Mouse (Mus musculus) embryo, embryonic 10 days (tissue): ENCODE results near the gene Hdgfl2.
"Not testable (repeated sequence)": the region's sequence is repeated elsewhere in the genome, so short reads cannot be mapped to it uniquely, and the experiment has no call there.

Source experiments
- DNase-seq: peaks from one replicate; pipeline ENCODE4 v3.0.0-alpha.2; 2015; ENCODE audit warnings: low spot score

Hdgfl2 gene

DNA sequence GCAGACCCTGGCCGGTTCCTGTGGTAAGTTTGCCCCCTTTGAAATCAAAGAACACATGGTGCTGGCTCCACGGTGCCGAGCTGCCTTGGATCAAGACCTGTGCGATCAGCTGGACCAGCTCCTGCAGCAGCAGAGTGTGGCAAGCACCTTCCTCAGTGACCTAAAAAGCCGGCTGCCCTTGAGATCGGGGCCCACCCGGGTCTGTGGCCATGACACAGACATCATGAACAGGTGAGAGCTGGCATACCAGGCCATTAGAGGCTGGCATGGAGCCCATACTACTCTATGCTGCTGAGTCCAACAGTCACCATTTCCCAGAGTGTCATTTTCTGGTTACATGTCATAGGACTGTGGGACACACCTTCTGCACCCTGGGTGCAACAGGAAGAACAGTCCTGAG is 17.4 kb upstream of the Hdgfl2 start:
- no peak for DNase-seq

GRCm38 (mm10) chr17:56065715-56066114 is 13.7 kb upstream of the Hdgfl2 start:
- DNase-seq: not testable (repeated sequence)

- DNase-seq: no peak
Measured at GRCm38 (mm10) chr17:56066451-56066850, 13.0 kb upstream of the Hdgfl2 start.

DNA sequence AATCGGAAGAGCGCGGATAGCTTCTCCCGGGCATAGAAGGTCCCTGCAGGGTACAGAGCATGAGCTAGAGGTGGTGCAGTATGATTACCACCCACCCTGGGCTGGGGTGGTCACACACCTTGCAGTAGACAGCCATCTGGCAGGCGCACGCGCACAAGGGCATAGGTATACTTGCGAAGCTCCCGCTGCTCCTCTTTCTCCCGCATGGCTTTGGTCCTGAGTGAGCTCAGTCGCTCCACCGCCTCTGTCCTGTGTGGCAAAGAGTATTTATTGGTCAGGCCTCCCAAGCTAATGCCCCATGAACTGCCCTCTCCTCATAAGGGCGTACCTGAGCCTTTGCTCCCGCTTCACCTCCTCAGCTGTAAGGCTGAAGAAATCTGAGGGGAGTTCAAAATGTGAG is 10.4 kb upstream of the Hdgfl2 start:
- DNase-seq: no peak

DNA sequence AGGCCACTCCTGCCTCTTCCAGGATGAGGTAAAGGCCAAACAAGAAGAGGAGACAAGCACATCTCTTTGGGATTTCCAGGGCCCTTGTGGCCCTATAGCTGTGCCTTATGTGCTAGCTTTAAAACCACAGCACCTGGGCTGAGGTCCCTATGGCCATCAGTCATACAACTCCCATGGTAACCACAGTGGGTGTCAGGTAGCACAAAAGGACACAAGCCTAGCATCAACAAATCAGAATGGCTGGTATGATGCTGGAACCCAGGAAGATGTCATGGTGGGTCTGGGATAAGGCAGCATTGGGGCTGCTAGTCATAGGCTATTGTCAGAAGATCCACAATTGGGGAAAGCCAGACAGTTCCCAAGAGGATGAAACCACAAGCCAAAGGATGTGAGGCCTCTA is 8.3 kb upstream of the Hdgfl2 start:
- DNase-seq: no peak

- DNase-seq: no peak
Measured at GRCm38 (mm10) chr17:56072243-56072642, 7.2 kb upstream of the Hdgfl2 start.

GRCm38 (mm10) chr17:56074097-56074826 is 5.2 kb upstream of the Hdgfl2 start:
- peak; percentile 93 for DNase-seq

DNA sequence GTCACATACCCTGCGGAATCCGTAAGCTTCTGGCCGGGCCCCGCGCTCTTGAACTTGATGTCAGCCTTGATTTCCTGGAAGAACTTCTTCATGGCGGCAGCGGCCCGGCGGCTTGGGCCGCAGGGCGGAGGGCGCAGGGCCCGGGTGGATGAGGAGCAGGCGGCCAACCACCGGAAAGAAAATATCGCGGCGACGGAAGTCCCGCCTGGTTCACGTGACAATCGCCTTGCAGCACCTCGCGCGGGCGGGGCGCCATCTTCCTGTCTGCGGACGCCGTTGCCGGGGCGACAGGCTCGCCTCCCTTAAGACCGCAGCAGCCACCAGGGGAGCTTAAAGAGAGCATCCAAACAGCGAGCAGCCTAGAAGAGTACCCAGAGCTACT is 4.6 kb upstream of the Hdgfl2 start, which contains the start of gene Ubxn6:
Ubxn6 (minus strand) TSS at position 202 of the 382 bp plus-strand sequence.
- peak; percentile 99 for DNase-seq

DNA sequence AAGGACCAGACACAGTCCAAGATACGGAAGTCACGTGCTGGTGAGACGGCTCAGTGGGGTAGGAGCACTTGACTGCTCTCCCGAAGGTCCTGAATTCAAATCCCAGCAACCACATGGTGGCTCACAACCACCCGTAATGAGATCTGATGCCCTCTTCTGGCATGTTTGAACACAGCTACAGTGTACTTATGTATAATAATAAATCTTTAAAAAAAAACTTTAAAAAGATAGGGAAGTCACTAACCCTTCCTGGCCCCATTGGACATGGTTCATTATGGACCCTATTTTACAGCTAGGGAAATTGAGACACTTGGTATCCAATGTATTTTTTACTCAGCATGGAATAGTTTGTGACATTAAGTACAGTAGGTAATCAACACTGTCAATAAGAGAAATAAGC is 1.9 kb upstream of the Hdgfl2 start:
- DNase-seq: no peak

DNA sequence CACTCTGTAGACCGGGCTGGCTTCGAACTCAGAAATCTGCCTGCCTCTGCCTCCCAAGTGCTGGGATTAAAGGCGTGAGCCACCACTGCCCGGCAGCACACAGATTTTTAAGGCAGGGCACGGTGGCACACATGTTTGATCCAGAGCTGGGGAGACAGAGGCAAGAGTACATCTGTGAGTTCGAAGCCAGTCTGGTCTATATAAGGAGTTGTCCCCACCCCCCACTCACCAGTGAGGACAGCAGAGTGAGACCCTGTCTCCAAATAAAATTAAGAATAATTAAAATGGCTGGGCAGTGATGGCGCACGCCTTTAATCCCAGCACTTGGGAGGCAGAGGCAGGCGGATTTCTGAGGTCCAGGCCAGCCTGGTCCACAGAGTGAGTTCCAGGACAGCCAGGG is 1.1 kb upstream of the Hdgfl2 start:
- not testable (repeated sequence) for DNase-seq

DNA sequence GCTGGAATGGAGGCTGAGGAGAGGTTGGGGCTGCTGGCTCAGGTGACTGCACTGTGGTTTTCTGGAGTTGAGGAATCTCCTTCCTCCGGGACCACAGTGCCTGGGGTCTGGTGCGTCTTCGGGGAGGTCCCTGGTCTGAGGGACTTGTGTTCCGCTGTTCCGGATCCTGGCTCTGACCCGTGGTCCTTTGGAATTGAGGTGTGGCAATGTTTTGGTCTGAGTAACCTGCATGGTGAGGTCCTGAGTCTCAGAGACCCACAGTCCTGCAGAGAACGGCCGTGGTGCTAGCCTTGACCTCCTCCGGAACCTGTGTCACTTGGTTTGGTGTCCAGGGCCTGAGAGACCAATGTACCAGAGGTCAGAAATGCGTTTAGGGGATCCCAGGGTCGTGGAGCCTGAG is 487 bp downstream of the Hdgfl2 start:
- DNase-seq: peak; percentile 23

DNA sequence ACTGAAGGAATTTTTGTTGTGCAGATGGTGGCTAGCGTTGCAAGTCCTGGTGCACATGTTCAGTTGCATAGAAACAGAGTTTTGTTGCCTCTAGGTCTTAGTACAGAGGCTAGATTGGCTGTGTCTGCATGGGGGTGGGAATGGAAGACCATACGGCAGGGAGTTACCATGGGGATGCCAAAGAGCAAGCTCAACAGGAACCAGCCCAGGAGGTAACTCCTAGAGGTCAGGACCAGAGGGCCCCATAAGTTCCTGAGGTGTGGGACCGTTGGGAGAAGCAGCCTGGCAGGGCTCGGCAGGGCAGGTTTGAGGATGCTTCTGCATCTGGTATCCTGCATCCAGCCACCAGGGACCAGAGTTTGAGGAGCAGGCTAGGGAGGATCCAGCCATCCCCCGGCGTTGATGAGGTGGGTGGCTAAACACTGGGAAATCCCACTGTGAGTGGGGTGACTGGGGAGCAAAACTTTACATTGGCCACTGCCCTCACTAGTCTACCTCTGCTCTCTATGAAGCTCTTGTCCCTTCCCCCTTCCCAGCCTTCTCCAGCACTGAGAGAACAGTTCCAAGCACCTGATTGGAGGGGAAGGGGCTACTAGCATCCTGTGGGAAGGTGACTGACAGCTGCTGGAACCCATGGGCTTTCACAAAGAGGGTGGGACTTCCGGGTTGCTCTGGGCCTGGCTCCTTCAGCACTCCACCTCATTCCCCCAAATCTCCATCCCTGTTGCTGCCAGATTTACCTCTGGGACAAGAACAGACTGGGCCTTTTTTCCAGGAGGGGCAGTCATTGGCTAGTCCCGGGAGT is 1.5 kb downstream of the Hdgfl2 start:
- peak; percentile 93 for DNase-seq

- no peak for DNase-seq
Measured at GRCm38 (mm10) chr17:56092312-56092711, 12.9 kb downstream of the Hdgfl2 start.

DNA sequence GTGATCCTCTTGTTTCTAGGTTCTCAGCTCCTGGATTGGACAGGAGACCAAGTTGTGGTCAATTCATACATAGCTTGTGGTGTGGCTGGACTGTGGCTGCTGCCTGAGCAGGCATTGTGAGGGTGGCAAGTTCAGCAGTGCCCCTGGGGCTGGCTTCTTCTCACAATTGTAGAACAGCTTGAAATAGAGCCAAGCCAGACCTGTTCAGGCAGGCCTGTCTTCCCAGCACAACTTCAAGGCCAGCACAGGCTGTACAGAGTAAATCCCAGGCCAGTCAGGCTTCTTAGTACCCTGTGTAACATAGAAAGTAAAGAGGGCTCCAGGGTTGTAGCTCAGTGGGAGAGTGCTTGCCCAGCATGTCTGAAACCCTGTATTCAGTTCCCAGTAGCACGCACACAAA is 13.4 kb downstream of the Hdgfl2 start:
- DNase-seq: no peak

DNA sequence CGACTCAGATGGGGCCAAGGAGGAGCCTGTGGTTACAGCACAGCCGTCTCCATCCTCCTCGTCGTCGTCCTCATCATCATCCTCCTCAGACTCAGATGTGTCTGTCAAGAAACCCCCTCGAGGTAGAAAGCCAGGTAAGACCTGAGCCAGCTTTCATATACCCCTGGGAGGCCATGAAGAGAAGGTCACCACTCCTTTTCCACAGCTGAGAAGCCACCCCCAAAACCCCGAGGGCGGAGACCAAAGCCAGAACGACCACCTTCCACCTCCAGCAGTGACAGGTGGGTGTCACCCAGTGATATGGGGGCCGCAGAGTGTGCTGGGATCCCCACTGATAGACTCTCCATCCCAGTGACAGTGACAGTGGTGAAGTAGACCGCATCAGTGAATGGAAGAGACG is 17.4 kb downstream of the Hdgfl2 start:
- DNase-seq: no peak

DNA sequence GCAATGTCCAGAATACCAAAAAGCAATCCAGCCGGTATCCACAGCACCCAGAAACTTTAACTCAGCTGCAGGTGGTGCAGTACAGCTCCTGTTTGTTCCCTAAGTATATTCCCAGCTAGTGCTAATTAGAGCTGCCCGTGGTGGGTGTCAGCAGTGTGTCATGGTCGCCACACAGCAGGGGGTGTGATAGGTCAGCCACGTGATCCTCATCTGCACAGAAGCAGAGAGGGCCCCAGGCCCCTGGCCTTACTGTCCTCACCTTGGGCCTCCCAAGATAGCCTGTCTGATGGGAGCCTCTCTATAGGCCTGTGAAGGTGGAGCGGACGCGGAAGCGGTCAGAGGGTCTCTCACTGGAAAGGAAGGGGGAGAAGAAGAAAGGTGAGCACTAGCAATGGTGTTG is 18.7 kb downstream of the Hdgfl2 start:
- DNase-seq: no peak

DNA sequence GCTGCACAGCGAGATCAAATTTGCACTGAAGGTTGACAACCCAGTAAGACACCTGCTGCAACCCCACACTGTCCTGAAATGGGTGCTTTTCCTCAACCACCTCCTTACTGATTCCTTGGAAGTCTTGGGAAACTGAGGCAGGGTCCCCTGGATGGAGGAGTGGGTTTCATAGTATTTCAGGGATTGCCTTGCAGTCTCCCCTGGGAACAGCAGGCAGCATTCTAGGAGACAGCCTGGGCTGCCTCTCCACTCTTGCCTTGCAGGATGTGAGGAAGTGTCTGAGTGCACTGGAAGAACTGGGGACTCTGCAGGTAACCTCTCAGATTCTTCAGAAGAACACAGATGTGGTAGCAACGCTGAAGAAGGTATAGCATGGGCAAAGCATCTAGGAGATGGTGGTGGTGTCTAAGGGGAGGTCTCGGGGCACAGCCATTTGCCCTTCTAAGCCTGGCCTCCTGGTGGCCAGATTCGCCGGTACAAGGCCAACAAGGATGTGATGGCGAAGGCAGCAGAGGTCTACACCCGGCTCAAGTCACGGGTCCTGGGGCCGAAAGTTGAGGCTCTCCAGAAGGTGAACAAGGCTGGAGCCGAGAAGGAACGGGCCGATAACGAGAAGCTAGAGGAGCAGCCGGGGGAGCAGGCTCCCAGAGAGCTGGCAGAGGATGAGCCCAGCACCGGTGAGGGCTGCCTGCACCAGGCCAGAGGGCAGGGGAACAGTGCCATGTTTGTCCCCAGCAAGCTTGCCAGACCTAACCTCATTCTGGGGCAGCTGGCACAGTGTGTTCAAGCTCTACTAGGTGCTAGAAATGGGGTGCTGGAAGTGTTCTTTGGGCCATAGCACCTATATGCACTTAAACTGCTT is 19.5 kb downstream of the Hdgfl2 start:
- no peak for DNase-seq

GRCm38 (mm10) chr17:56100811-56101210 is 21.4 kb downstream of the Hdgfl2 start:
- DNase-seq: no peak

DNA sequence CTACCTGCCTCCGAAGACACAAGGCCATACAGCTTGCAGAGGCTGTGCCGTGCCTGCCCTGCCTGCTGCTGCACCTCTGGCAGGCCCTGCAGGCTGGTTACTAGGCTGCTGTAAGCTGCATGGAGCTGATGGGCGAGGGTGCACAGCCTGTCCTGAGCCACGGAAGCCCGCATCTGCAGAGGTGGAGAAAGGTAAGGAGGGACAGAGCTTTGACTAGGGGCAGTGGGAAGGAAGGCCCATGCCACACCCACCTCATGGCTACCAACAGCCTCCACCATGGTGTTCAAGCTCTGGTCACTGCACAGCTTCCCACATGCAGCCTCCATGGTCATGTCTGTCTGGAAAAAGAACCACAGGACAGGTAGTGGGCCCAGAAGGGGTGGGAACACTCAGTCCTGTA is 22.7 kb downstream of the Hdgfl2 start:
- DNase-seq: no peak

- no peak for DNase-seq
Measured at GRCm38 (mm10) chr17:56102927-56103326, 23.5 kb downstream of the Hdgfl2 start.

- DNase-seq: no peak
Measured at GRCm38 (mm10) chr17:56103465-56104285, 24.2 kb downstream of the Hdgfl2 start.

DNA sequence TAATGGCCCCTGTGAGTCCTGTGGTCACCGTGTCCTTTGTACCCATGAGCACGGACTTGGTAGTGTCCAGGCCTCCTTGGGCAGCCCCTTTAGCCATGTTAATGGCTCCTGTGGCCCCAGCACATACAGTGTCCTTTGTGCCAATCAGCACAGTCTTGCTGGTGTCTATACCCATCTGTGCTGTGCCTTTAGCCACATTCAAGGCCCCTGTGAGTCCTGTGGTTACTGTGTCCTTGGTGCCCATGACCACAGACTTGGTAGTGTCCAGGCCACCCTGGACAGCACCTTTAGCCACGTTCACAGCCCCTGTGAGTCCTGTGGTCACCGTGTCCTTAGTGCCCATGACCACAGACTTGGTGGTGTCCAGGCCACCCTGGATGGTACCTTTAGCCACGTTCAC is 25.4 kb downstream of the Hdgfl2 start:
- not testable (repeated sequence) for DNase-seq
